Mouse (Mus musculus): ENCODE results near the gene Slc25a10.

GRCm38 (mm10) chr11:120527690-120528354 lies 36.2 kb downstream of the Slc25a10 start:
- TF ChIP-seq POLR2A (IDR thresholded peaks at IDR 0.05; ENCODE audit: borderline replicate concordance, extremely low read depth, low read depth, low read length) (no peak), CTCF (IDR thresholded peaks at IDR 0.05; ENCODE audit: insufficient read depth, low read length) (no peak)

Data from lung, adult 2 months (tissue).